Mouse (Mus musculus): ENCODE data around the gene Hoxd13. TPM values are rescaled to one million over a fixed set of nuclear protein-coding genes. Genes with fewer than 3 reads are reported as not detected.

Gene Hoxd13
- polyA plus RNA-seq, 1 experiment, result not detected

- Histone ChIP-seq H3K4me2 (ENCODE audit: low read depth) (no peak within 1 kb of the TSS), H3ac (ENCODE audit: control insufficient read depth, insufficient read length) (no peak within 1 kb of the TSS), H3K79me2 (ENCODE audit: control insufficient read depth, insufficient read depth) (no peaks in the 10 kb centered on the region), H3K27me3 (ENCODE audit: control insufficient read depth, insufficient read depth, insufficient read length) (peaks cover 58% of the 10 kb centered on the region), H3K36me3 (ENCODE audit: control insufficient read depth, insufficient read depth) (no peaks in the 10 kb centered on the region), H3K4me3 (no peak within 1 kb of the TSS)
- TF ChIP-seq MAX (IDR thresholded peaks at IDR 0.05; ENCODE audit: low read depth) (no peak), POLR2AphosphoS2 (IDR thresholded peaks at IDR 0.05; ENCODE audit: insufficient read length, low read depth) (no peak), E2F4 (IDR thresholded peaks at IDR 0.05; ENCODE audit: insufficient read depth) (no peak), POLR2A (IDR thresholded peaks at IDR 0.05; ENCODE audit: insufficient read length, low read depth) (no peak), CEBPB (IDR thresholded peaks at IDR 0.05; ENCODE audit: insufficient read depth, poor library complexity, severe bottlenecking) (no peak), TCF12 (IDR thresholded peaks at IDR 0.05; ENCODE audit: insufficient read depth, poor library complexity, severe bottlenecking) (no peak), MYOG (IDR thresholded peaks at IDR 0.05; ENCODE audit: control insufficient read depth in 1 of 3, insufficient read depth in 1 of 3, insufficient read length in 2 of 3, low read depth in 2 of 3) (no peak), USF1 (IDR thresholded peaks at IDR 0.05; ENCODE audit: low read depth) (no peak), REST (IDR thresholded peaks at IDR 0.05; ENCODE audit: insufficient read depth, insufficient read length) (no peak), SRF (IDR thresholded peaks at IDR 0.05; ENCODE audit: control insufficient read depth, insufficient read length, low read depth) (no peak), MYOD1 (IDR thresholded peaks at IDR 0.05; ENCODE audit: control insufficient read depth in 1 of 3, insufficient read length in 2 of 3, low read depth in 2 of 3) (no peak), TCF3 (IDR thresholded peaks at IDR 0.05; ENCODE audit: insufficient read length, low read depth) (no peak)
Measured at GRCm38 (mm10) chr2:74674881-74675665, 7.0 kb downstream of the Hoxd13 start, which contains the start of gene Hoxd12. Gene Hoxd12 (plus strand): TSS chr2:74675013.

GRCm38 (mm10) chr2:74675666-74676282 is 7.7 kb downstream of the Hoxd13 start:
- H3K79me2 ChIP-seq (ENCODE audit: control insufficient read depth, insufficient read depth), result no peaks in the 10 kb centered on the region
- no peak for TF ChIP-seq E2F4 (IDR thresholded peaks at IDR 0.05; ENCODE audit: insufficient read depth)
- no peak for TF ChIP-seq POLR2AphosphoS2 (IDR thresholded peaks at IDR 0.05; ENCODE audit: insufficient read length, low read depth)
- no peak for TF ChIP-seq MYOD1 (IDR thresholded peaks at IDR 0.05; ENCODE audit: control insufficient read depth in 1 of 3, insufficient read length in 2 of 3, low read depth in 2 of 3)
- TF ChIP-seq TCF12 (IDR thresholded peaks at IDR 0.05; ENCODE audit: insufficient read depth, poor library complexity, severe bottlenecking), result no peak
- no peak for TF ChIP-seq CEBPB (IDR thresholded peaks at IDR 0.05; ENCODE audit: insufficient read depth, poor library complexity, severe bottlenecking)
- TF ChIP-seq REST (IDR thresholded peaks at IDR 0.05; ENCODE audit: insufficient read depth, insufficient read length), result no peak
- no peak for TF ChIP-seq TCF3 (IDR thresholded peaks at IDR 0.05; ENCODE audit: insufficient read length, low read depth)
- no peak for TF ChIP-seq MYOG (IDR thresholded peaks at IDR 0.05; ENCODE audit: control insufficient read depth in 1 of 3, insufficient read depth in 1 of 3, insufficient read length in 2 of 3, low read depth in 2 of 3)
- TF ChIP-seq SRF (IDR thresholded peaks at IDR 0.05; ENCODE audit: control insufficient read depth, insufficient read length, low read depth), result no peak
- no peak for TF ChIP-seq POLR2A (IDR thresholded peaks at IDR 0.05; ENCODE audit: insufficient read length, low read depth)
- TF ChIP-seq USF1 (IDR thresholded peaks at IDR 0.05; ENCODE audit: low read depth), result no peak
- no peaks in the 10 kb centered on the region for H3K36me3 ChIP-seq (ENCODE audit: control insufficient read depth, insufficient read depth)
- peaks cover 63% of the 10 kb centered on the region for H3K27me3 ChIP-seq (ENCODE audit: control insufficient read depth, insufficient read depth, insufficient read length)
- no peak overlapping the region for H3K4me2 ChIP-seq (ENCODE audit: low read depth)
- H3ac ChIP-seq (ENCODE audit: control insufficient read depth, insufficient read length), result no peak overlapping the region
- no peak overlapping the region for H3K4me3 ChIP-seq

- Histone ChIP-seq H3K36me3 (ENCODE audit: control insufficient read depth, insufficient read depth) (no peaks in the 10 kb centered on the region), H3K79me2 (ENCODE audit: control insufficient read depth, insufficient read depth) (no peaks in the 10 kb centered on the region), H3K27me3 (ENCODE audit: control insufficient read depth, insufficient read depth, insufficient read length) (peaks cover 69% of the 10 kb centered on the region), H3K4me3 (no peak overlapping the region), H3ac (ENCODE audit: control insufficient read depth, insufficient read length) (no peak overlapping the region), H3K4me2 (ENCODE audit: low read depth) (no peak overlapping the region)
- TF ChIP-seq MYOG (IDR thresholded peaks at IDR 0.05; ENCODE audit: control insufficient read depth in 1 of 3, insufficient read depth in 1 of 3, insufficient read length in 2 of 3, low read depth in 2 of 3) (no peak), E2F4 (IDR thresholded peaks at IDR 0.05; ENCODE audit: insufficient read depth) (no peak), TCF12 (IDR thresholded peaks at IDR 0.05; ENCODE audit: insufficient read depth, poor library complexity, severe bottlenecking) (no peak), MYOD1 (IDR thresholded peaks at IDR 0.05; ENCODE audit: control insufficient read depth in 1 of 3, insufficient read length in 2 of 3, low read depth in 2 of 3) (no peak), SRF (IDR thresholded peaks at IDR 0.05; ENCODE audit: control insufficient read depth, insufficient read length, low read depth) (no peak), TCF3 (IDR thresholded peaks at IDR 0.05; ENCODE audit: insufficient read length, low read depth) (no peak), REST (IDR thresholded peaks at IDR 0.05; ENCODE audit: insufficient read depth, insufficient read length) (no peak)
Measured at GRCm38 (mm10) chr2:74676376-74677052, 8.4 kb downstream of the Hoxd13 start.

- no peak overlapping the region for H3ac ChIP-seq (ENCODE audit: control insufficient read depth, insufficient read length)
- no peak overlapping the region for H3K4me2 ChIP-seq (ENCODE audit: low read depth)
- no peaks in the 10 kb centered on the region for H3K36me3 ChIP-seq (ENCODE audit: control insufficient read depth, insufficient read depth)
- TF ChIP-seq REST (IDR thresholded peaks at IDR 0.05; ENCODE audit: insufficient read depth, insufficient read length) (no peak), SRF (IDR thresholded peaks at IDR 0.05; ENCODE audit: control insufficient read depth, insufficient read length, low read depth) (no peak), MYOG (IDR thresholded peaks at IDR 0.05; ENCODE audit: control insufficient read depth in 1 of 3, insufficient read depth in 1 of 3, insufficient read length in 2 of 3, low read depth in 2 of 3) (no peak), MYOD1 (IDR thresholded peaks at IDR 0.05; ENCODE audit: control insufficient read depth in 1 of 3, insufficient read length in 2 of 3, low read depth in 2 of 3) (no peak), E2F4 (IDR thresholded peaks at IDR 0.05; ENCODE audit: insufficient read depth) (no peak), TCF12 (IDR thresholded peaks at IDR 0.05; ENCODE audit: insufficient read depth, poor library complexity, severe bottlenecking) (no peak), TCF3 (IDR thresholded peaks at IDR 0.05; ENCODE audit: insufficient read length, low read depth) (no peak), CEBPB (IDR thresholded peaks at IDR 0.05; ENCODE audit: insufficient read depth, poor library complexity, severe bottlenecking) (no peak), USF1 (IDR thresholded peaks at IDR 0.05; ENCODE audit: low read depth) (no peak), POLR2AphosphoS2 (IDR thresholded peaks at IDR 0.05; ENCODE audit: insufficient read length, low read depth) (no peak), MAX (IDR thresholded peaks at IDR 0.05; ENCODE audit: low read depth) (no peak), POLR2A (IDR thresholded peaks at IDR 0.05; ENCODE audit: insufficient read length, low read depth) (no peak)
- no peaks in the 10 kb centered on the region for H3K79me2 ChIP-seq (ENCODE audit: control insufficient read depth, insufficient read depth)
- no peak overlapping the region for H3K4me3 ChIP-seq
- peaks cover 75% of the 10 kb centered on the region for H3K27me3 ChIP-seq (ENCODE audit: control insufficient read depth, insufficient read depth, insufficient read length)
Measured at GRCm38 (mm10) chr2:74677106-74677505, 9.0 kb downstream of the Hoxd13 start.
